Mouse (Mus musculus) megakaryocyte, embryonic 14.5 days (primary cell): ENCODE measurements around the gene Ldlr.

Experiments
- FLI1 ChIP-seq: IDR thresholded peaks from 2 replicates; pipeline ENCODE4 v1.6.1; 2012; ENCODE audit warnings: low read length, inconsistent platforms, mixed read lengths
- GATA1 ChIP-seq: IDR thresholded peaks from 3 replicates; pipeline ENCODE4 v1.6.1; 2012; ENCODE audit warnings: mixed read lengths, low read length, inconsistent platforms, borderline replicate concordance

DNA sequence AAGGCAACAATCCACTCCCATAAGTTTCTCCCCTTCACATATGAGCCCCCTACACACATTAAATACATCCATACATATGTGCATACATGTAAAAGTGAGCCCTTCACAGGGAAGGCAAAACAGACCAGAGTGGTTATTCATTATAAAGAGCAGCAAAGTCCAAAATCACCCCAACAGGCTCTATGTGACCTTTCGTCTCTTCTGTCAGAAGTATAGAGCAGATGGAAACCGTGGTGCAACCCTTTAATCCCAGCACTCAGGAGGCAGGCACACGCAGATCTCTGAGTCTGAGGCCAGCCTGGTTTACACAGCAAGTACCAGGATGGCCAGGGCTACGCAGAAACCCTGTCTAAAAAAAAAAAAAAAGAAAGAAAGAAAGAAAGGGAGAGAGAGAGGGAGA lies 17.2 kb upstream of the Ldlr start:
- TF ChIP-seq FLI1 (no peak), GATA1 (no peak)
